Mouse (Mus musculus) liver, embryonic 14.5 days (tissue): ENCODE data around the gene Wdr34. TPM values are rescaled to one million over a fixed set of nuclear protein-coding genes. Genes with fewer than 3 reads are reported as not detected.

Experiments
- ATAC-seq: fragments of 200-750 bp; cut with Nextera tagmentation; 2 replicates; pipeline ENCODE4 v1.8.0; 2017; ENCODE audit warnings: moderate number of reproducible peaks, mild to moderate bottlenecking, moderate library complexity; ENCODE audit not compliant: insufficient read depth
- DNase-seq, 3 experiments: peaks; one replicate each; pipeline ENCODE4 v3.0.0-alpha.2; 2012 to 2013; ENCODE audit warnings: low read depth in 3 of 3, low spot score in 3 of 3
- H3K27ac ChIP-seq: fragments of 300-500 bp; sonication (generic); 2 replicates; pipeline ENCODE4 v1.5.1; 2014; ENCODE audit warnings: moderate library complexity, mild to moderate bottlenecking, control low read depth, inconsistent platforms
- H3K27me3 ChIP-seq: fragments of 300-500 bp; sonication (generic); 2 replicates; pipeline ENCODE4 v1.6.1; 2014; ENCODE audit warnings: mild to moderate bottlenecking, low read length, moderate library complexity; ENCODE audit not compliant: control insufficient read depth, insufficient read depth
- H3K36me3 ChIP-seq: fragments of 300-500 bp; sonication (generic); replicated peaks from 2 replicates; pipeline ENCODE4 v1.6.1; 2014; ENCODE audit warnings: low read depth; ENCODE audit not compliant: control insufficient read depth, insufficient read depth
- H3K4me1 ChIP-seq, 2 experiments: fragments of 200-500 bp in 1 of 2; fragments of 300-500 bp in 1 of 2; sonication (generic) in 1 of 2; replicated peaks; 2 replicates each; pipeline ENCODE4 v1.6.1; 2012 to 2014; ENCODE audit warnings: antibody characterized with exemption in 1 of 2, inconsistent platforms in 1 of 2, low read length in 1 of 2; ENCODE audit not compliant: control insufficient read depth in 2 of 2, insufficient read depth in 2 of 2
- H3K4me2 ChIP-seq: fragments of 300-500 bp; sonication (generic); 2 replicates; pipeline ENCODE4 v1.6.1; 2014; ENCODE audit warnings: low read depth, mild to moderate bottlenecking, control low read depth, moderate library complexity
- H3K4me3 ChIP-seq, 2 experiments: fragments of 200-500 bp in 1 of 2; fragments of 300-500 bp in 1 of 2; sonication (generic) in 1 of 2; 2 replicates each; pipeline ENCODE4 v1.5.1; 2012 to 2014; ENCODE audit warnings: low read depth in 2 of 2, low read length in 2 of 2, mild to moderate bottlenecking in 2 of 2, control low read depth in 1 of 2, inconsistent platforms in 1 of 2, moderate library complexity in 1 of 2; ENCODE audit not compliant: insufficient read depth in 1 of 2
- H3K9ac ChIP-seq: fragments of 300-500 bp; sonication (generic); replicated peaks from 2 replicates; pipeline ENCODE4 v1.6.1; 2014; ENCODE audit warnings: mild to moderate bottlenecking, control low read depth, moderate library complexity
- H3K9me3 ChIP-seq: fragments of 300-500 bp; sonication (generic); 2 replicates; pipeline ENCODE4 v1.6.1; 2016; ENCODE audit warnings: low read length, mixed read lengths; ENCODE audit not compliant: control insufficient read depth
- CTCF ChIP-seq: IDR thresholded peaks from 2 replicates; pipeline ENCODE4 v1.5.1; 2016; ENCODE audit warnings: antibody characterized with exemption, low read depth, control low read depth
- EP300 ChIP-seq: IDR thresholded peaks from 2 replicates; pipeline ENCODE4 v1.6.1; 2016; ENCODE audit warnings: antibody characterized with exemption, low read depth
- WGBS: fragments of 180-500 bp; shearing (Covaris S2); extraction: QIAGEN DNeasy Blood & Tissue Kit; methylation state at CpG from one replicate; pipeline ENCODE4 v1.1.7; 2014; ENCODE audit not compliant: insufficient replicate concordance; 5-methylcytosine and 5-hydroxymethylcytosine counted together
- polyA plus RNA-seq, 2 experiments: library from polyadenylated mRNA; depleted of rRNA in 1 of 2; stranded (reverse) in 1 of 2; unstranded in 1 of 2; fragments of >200 nt; fragmentation: Nextera tagmentation in 1 of 2; extraction: Ambion mirVana in 1 of 2; gene quantifications; 2 replicates each; pipeline versions ENCODE4 v1.2.1 to v1.2.3; 2012 to 2014

Gene Wdr34
- polyA plus RNA-seq (2012; rRNA removed) (5.6 and 5.8 TPM in 2 replicates), polyA plus RNA-seq (2014; fragmentation: Nextera tagmentation; extraction: Ambion mirVana) (6.0 and 6.8 TPM in 2 replicates)

GRCm38 (mm10) chr2:30048699-30049388 is at the start of gene Wdr34:
Wdr34 (minus strand) TSS chr2:30048881.
- Histone ChIP-seq H3K36me3 (no peaks in the 10 kb centered on the region), H3K27me3 (no peaks in the 10 kb centered on the region; the same call in 1 of the 2 replicates), H3K9me3 (no peaks in the 10 kb centered on the region), H3K4me2 (peak within 1 kb of the TSS; percentile 74), H3K4me1 (peaks cover 11 to 16% of the 10 kb centered on the region in 2 experiments), H3K9ac (peak within 1 kb of the TSS; percentile 68), H3K4me3 (peak within 1 kb of the TSS; percentile 64 to 70), H3K27ac (peak within 1 kb of the TSS; percentile 63)
- peak; percentile 93 for ATAC-seq
- DNase-seq: peak; percentile 93 to 94 (median 94)
- TF ChIP-seq EP300: 0 out of 2 replicates have a peak, but pooled peaks have one; percentile 9
- no peak for TF ChIP-seq CTCF
- WGBS: under 1% methylated on average over 54 of the region's 54 CpGs

- peak; percentile 80 for TF ChIP-seq CTCF
- TF ChIP-seq EP300: no peak
- H3K4me3 ChIP-seq: no peak overlapping the region
- no peak overlapping the region for H3K27ac ChIP-seq
- no peaks in the 10 kb centered on the region for H3K9me3 ChIP-seq
- no peak overlapping the region for H3K4me2 ChIP-seq
- DNase-seq: peak in 1 of 3 experiments; percentile 40
- H3K36me3 ChIP-seq: peaks cover 2% of the 10 kb centered on the region; the same call in 1 of the 2 replicates
- peaks cover 7 to 22% of the 10 kb centered on the region in 2 experiments; a peak in 3 of 4 replicates for H3K4me1 ChIP-seq
- no peak overlapping the region for H3K9ac ChIP-seq
- no peak for ATAC-seq
- 49% methylated on average over 2 of the region's 2 CpGs for WGBS
- H3K27me3 ChIP-seq: no peaks in the 10 kb centered on the region
Measured at GRCm38 (mm10) chr2:30095882-30096527, 47.3 kb upstream of the Wdr34 start.

GRCm38 (mm10) chr2:30094208-30094588 is 45.5 kb upstream of the Wdr34 start:
- no peak for DNase-seq
- no peaks in the 10 kb centered on the region for H3K9me3 ChIP-seq
- TF ChIP-seq EP300 (no peak), CTCF (no peak)
- peak overlapping the region; percentile 51 for H3K27ac ChIP-seq
- no peak for ATAC-seq
- peak overlapping the region; percentile 64 to 70 for H3K4me3 ChIP-seq
- H3K4me1 ChIP-seq: peaks cover 2 to 16% of the 10 kb centered on the region in 2 experiments; a peak in 3 of 4 replicates
- peak overlapping the region; percentile 94 for H3K4me2 ChIP-seq
- H3K27me3 ChIP-seq: no peaks in the 10 kb centered on the region
- under 1% methylated on average over 13 of the region's 13 CpGs for WGBS
- peaks cover 2% of the 10 kb centered on the region; the same call in 1 of the 2 replicates for H3K36me3 ChIP-seq
- H3K9ac ChIP-seq: peak overlapping the region; percentile 63

GRCm38 (mm10) chr2:30093471-30094207 is 45.0 kb upstream of the Wdr34 start, which contains the start of gene Zdhhc12:
Zdhhc12 (minus strand) TSS chr2:30093648.
- under 1% methylated on average over 51 of the region's 51 CpGs for WGBS
- ATAC-seq: peak; percentile 99

More at GRCm38 (mm10) chr2:30093471-30094207, 45.0 kb upstream of the Wdr34 start, which contains the start of gene Zdhhc12:
- Histone ChIP-seq H3K27ac (peak within 1 kb of the TSS; percentile 51), H3K36me3 (peaks cover 2% of the 10 kb centered on the region; the same call in 1 of the 2 replicates), H3K4me1 (peaks cover 2 to 16% of the 10 kb centered on the region in 2 experiments; a peak in 2 of 4 replicates), H3K9ac (peak within 1 kb of the TSS; percentile 63), H3K9me3 (no peaks in the 10 kb centered on the region), H3K4me3 (peak within 1 kb of the TSS; percentile 64 to 70), H3K27me3 (no peaks in the 10 kb centered on the region), H3K4me2 (peak within 1 kb of the TSS; percentile 94)
- DNase-seq: peak; percentile 95 to 97 (median 96)
- no peak for TF ChIP-seq EP300
- TF ChIP-seq CTCF: no peak
